10 mouse cellular contexts compared by ENCODE assay signal in genomic region chr10:80348981-80349380, GRCm38 (mm10). TPM values are rescaled to one million over a fixed set of nuclear protein-coding genes. Genes with fewer than 3 reads are reported as not detected.
DNase-seq lines count a peak whose midpoint lies in the region; ATAC-seq lines count a peak whose summit lies in the region.
"Had no signal": no experiment of that assay in that cellular context is flagged by ENCODE, and none has a peak within 500 bp of the region (broad histone marks: within the 10 kb centered on the region; RNA-seq: fewer than 3 reads in every experiment).

No protein-coding gene starts in this region.

- no peaks in the 10 kb centered on the region for H3K36me3 ChIP-seq in neural tube, embryonic 12.5 days
- H3K36me3 ChIP-seq in intestine, embryonic 16.5 days (ENCODE audit: control insufficient read depth, insufficient read depth, low read length), result no peaks in the 10 kb centered on the region

- no peak overlapping the region for H3K4me3 ChIP-seq in neural tube, embryonic 12.5 days
- H3K4me3 ChIP-seq in intestine, embryonic 16.5 days (ENCODE audit: low read length), result peak overlapping the region; percentile 57

- H3K9me3 ChIP-seq in neural tube, embryonic 12.5 days, result no peaks in the 10 kb centered on the region
- H3K9me3 ChIP-seq in intestine, embryonic 16.5 days (ENCODE audit: control insufficient read depth, low read length), result no peaks in the 10 kb centered on the region

- H3K27ac ChIP-seq in neural tube, embryonic 12.5 days, result no peak overlapping the region
- no peak overlapping the region for H3K27ac ChIP-seq in intestine, embryonic 16.5 days (ENCODE audit: low read length)

- peaks cover 93% of the 10 kb centered on the region for H3K27me3 ChIP-seq in neural tube, embryonic 12.5 days (replicated peaks)
- H3K27me3 ChIP-seq in intestine, embryonic 16.5 days (replicated peaks; ENCODE audit: control insufficient read depth, insufficient read depth, low read length), result peaks cover 15% of the 10 kb centered on the region

- peak overlapping the region; percentile 43; the same call in 1 of the 2 replicates for H3K4me2 ChIP-seq in neural tube, embryonic 12.5 days (replicated peaks)
- H3K4me2 ChIP-seq in intestine, embryonic 16.5 days (ENCODE audit: low read depth, low read length), result peak overlapping the region; percentile 68

- whole genome bisulfite sequencing in neural tube, embryonic 12.5 days, result 17% methylated on average over 26 of the region's 26 CpGs
- 19% methylated on average over 26 of the region's 26 CpGs for WGBS in intestine, embryonic 16.5 days

- no peak for ATAC-seq in neural tube, embryonic 12.5 days (ENCODE audit: low FRiP score, low read depth)
- ATAC-seq in intestine, embryonic 16.5 days, result no peak
- ATAC-seq: forebrain, embryonic 16.5 days had no signal

- H3K9ac ChIP-seq in neural tube, embryonic 12.5 days, result no peak overlapping the region
- H3K9ac ChIP-seq in intestine, embryonic 16.5 days (ENCODE audit: low read depth, low read length), result peak overlapping the region; percentile 73

- peak; percentile 47 to 48 for DNase-seq in heart, adult 18-20 months
- no peak for DNase-seq in heart, adult 8-10 months (ENCODE audit: low spot score)
- no peak for DNase-seq in neural tube, embryonic 10.5 days (ENCODE audit: extremely low spot score, low spot score)
- DNase-seq in yolk sac, embryonic 10.5 days (ENCODE audit: low spot score), result peak; percentile 22
- DNase-seq in c-Kit-positive CD71-positive TER-119-positive erythroid progenitor cells, embryonic 14.5 days (ENCODE audit: low spot score), result no peak
- no peak for DNase-seq in left cerebral cortex, adult 8-10 months (ENCODE audit: low spot score in 2 of 2)

- peaks cover 23% of the 10 kb centered on the region for H3K4me1 ChIP-seq in neural tube, embryonic 12.5 days
- H3K4me1 ChIP-seq in intestine, embryonic 16.5 days (ENCODE audit: control insufficient read depth, insufficient read depth, low read length), result peaks cover 35% of the 10 kb centered on the region

RNA-seq across cellular contexts. Expression of gene Adamtsl5, which starts 0.8 kb away (rescaled TPM):
- total RNA-seq in heart, adult 18-20 months (2021), result 10 to 100 TPM; 75.6 to 80.1 TPM
- 100 to 1,000 TPM in 2 of 4 experiments, 10 to 100 TPM in 2; 87.9 to 109 (median 99.6) TPM for total RNA-seq in heart, adult 8-10 months (2022)
- polyA plus RNA-seq in neural tube, embryonic 12.5 days (2016; fragmentation: Nextera tagmentation; extraction: Ambion mirVana), result 0.50 and 1.1 TPM in 2 replicates
- polyA plus RNA-seq in intestine, embryonic 16.5 days (2015; fragmentation: Nextera tagmentation; extraction: Ambion mirVana), result 28.2 and 37.2 TPM in 2 replicates
- total RNA-seq in left cerebral cortex, adult 8-10 months (2022), result 10 to 100 TPM; 10.7 to 12.1 (median 11.5) TPM

RNA-seq across cellular contexts. Expression of gene Plk5, which starts 7.3 kb away (rescaled TPM):
- total RNA-seq in heart, adult 18-20 months (2021), result 1 to 10 TPM in 1 of 2 experiments, under 1 TPM in 1; 0.69 to 1.2 TPM
- total RNA-seq in heart, adult 8-10 months (2022), result 1 to 10 TPM in 2 of 4 experiments, under 1 TPM in 2; 0.91 to 1.3 (median 1.1) TPM
- 0.29 and 0.49 TPM in 2 replicates for polyA plus RNA-seq in neural tube, embryonic 12.5 days (2016; fragmentation: Nextera tagmentation; extraction: Ambion mirVana)
- 0.39 and 0.64 TPM in 2 replicates for polyA plus RNA-seq in intestine, embryonic 16.5 days (2015; fragmentation: Nextera tagmentation; extraction: Ambion mirVana)
- total RNA-seq in left cerebral cortex, adult 8-10 months (2022), result 10 to 100 TPM; 27.8 to 29.4 (median 28.7) TPM
- total RNA-seq: CH12.LX had no signal

RNA-seq across cellular contexts. Expression of gene Reep6, which starts 19.2 kb away (rescaled TPM):
- total RNA-seq in heart, adult 18-20 months (2021), result 1 to 10 TPM; 4.8 to 5.3 TPM
- total RNA-seq in heart, adult 8-10 months (2022), result 1 to 10 TPM; 3.1 to 7.6 (median 5.0) TPM
- polyA plus RNA-seq in neural tube, embryonic 12.5 days (2016; fragmentation: Nextera tagmentation; extraction: Ambion mirVana), result 3.4 and 3.6 TPM in 2 replicates
- polyA plus RNA-seq in intestine, embryonic 16.5 days (2015; fragmentation: Nextera tagmentation; extraction: Ambion mirVana), result 255 and 314 TPM in 2 replicates
- total RNA-seq in left cerebral cortex, adult 8-10 months (2022), result 10 to 100 TPM; 12.0 to 14.8 (median 13.6) TPM

RNA-seq across cellular contexts. Expression of gene Pcsk4, which starts 19.7 kb away (rescaled TPM):
- total RNA-seq in heart, adult 18-20 months (2021), result 1 to 10 TPM; 1.3 TPM
- total RNA-seq in heart, adult 8-10 months (2022), result 1 to 10 TPM; 1.7 to 3.1 (median 2.7) TPM
- polyA plus RNA-seq in neural tube, embryonic 12.5 days (2016; fragmentation: Nextera tagmentation; extraction: Ambion mirVana), result 2.2 and 2.3 TPM in 2 replicates
- polyA plus RNA-seq in intestine, embryonic 16.5 days (2015; fragmentation: Nextera tagmentation; extraction: Ambion mirVana), result 10.8 and 12.9 TPM in 2 replicates
- total RNA-seq in left cerebral cortex, adult 8-10 months (2022), result 10 to 100 TPM in 1 of 4 experiments, 1 to 10 TPM in 3; 6.7 to 10.2 (median 8.3) TPM

RNA-seq across cellular contexts. Expression of gene 2310011J03Rik, which starts 28.6 kb away (rescaled TPM):
- total RNA-seq in heart, adult 18-20 months (2021), result 10 to 100 TPM; 15.8 to 16.6 TPM
- 10 to 100 TPM; 14.3 to 19.8 (median 16.3) TPM for total RNA-seq in heart, adult 8-10 months (2022)
- 37.7 and 41.1 TPM in 2 replicates for polyA plus RNA-seq in neural tube, embryonic 12.5 days (2016; fragmentation: Nextera tagmentation; extraction: Ambion mirVana)
- 60.4 and 64.3 TPM in 2 replicates for polyA plus RNA-seq in intestine, embryonic 16.5 days (2015; fragmentation: Nextera tagmentation; extraction: Ambion mirVana)
- total RNA-seq in left cerebral cortex, adult 8-10 months (2022), result 10 to 100 TPM; 25.7 to 29.0 (median 27.3) TPM

Comparison
In these comparisons a context has a peak if more than half of its experiments do, and no peak if none do; other contexts are left out.
1. DNase-seq: peak in heart, adult 18-20 months (2 of 2) and yolk sac, embryonic 10.5 days (single experiment); none in heart, adult 8-10 months (single experiment), neural tube, embryonic 10.5 days (single experiment), c-Kit-positive CD71-positive TER-119-positive erythroid progenitor cells, embryonic 14.5 days (single experiment) and left cerebral cortex, adult 8-10 months (0 of 2).
2. RNA of gene Adamtsl5, which starts 0.8 kb away (total RNA-seq): 87.9 to 109 TPM in heart, adult 8-10 months and 75.6 to 80.1 TPM in heart, adult 18-20 months; 10.7 to 12.1 TPM in left cerebral cortex, adult 8-10 months; every median in the first group is over 4 times any median in the second.
3. RNA of gene Plk5, which starts 7.3 kb away (total RNA-seq): 27.8 to 29.4 TPM in left cerebral cortex, adult 8-10 months; 0.69 to 1.2 TPM in heart, adult 18-20 months and 0.91 to 1.3 TPM in heart, adult 8-10 months; every median in the first group is over 10 times any median in the second.